Mouse (Mus musculus): Measurements from ENCODE around the gene Cep170. TPM values are rescaled to one million over a fixed set of nuclear protein-coding genes. Genes with fewer than 3 reads are reported as not detected.

Gene Cep170
- total and polyA plus RNA-seq, 2 experiments = 1.6 to 6.4 TPM

DNA sequence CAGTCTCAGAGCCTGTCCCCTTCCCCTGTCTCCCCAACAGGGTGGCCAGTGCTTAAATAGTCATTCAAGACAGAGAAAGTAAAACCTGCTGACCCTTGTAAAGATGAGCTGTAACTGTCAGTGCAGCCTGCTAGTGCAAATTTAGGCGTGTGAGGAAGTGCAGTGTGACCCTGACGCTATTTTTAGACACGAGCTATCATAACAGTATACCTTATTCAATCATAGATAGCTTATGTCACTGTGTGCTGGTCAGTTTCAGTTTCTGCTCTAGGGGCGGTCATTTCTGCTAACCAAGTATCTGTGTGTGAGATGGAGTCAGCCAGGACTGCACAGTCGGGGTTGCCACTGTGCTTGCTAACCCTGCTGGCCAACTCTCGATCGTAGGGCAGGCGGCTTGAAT lies 10.0 kb upstream of the Cep170 start:
- H3K27me3 ChIP-seq (ENCODE audit: control insufficient read depth, insufficient read depth, low read length) = no peaks in the 10 kb centered on the region
- no peak overlapping the region for H3K27ac ChIP-seq (replicated peaks; ENCODE audit: insufficient read depth, low read depth, low read length)
- H3K4me3 ChIP-seq (ENCODE audit: insufficient read depth, low read depth, low read length) = no peak overlapping the region
- no peaks in the 10 kb centered on the region for H3K36me3 ChIP-seq (ENCODE audit: control insufficient read depth, insufficient read depth, low read length)
- 72% methylated on average over 8 of the region's 8 CpGs for WGBS
- TF ChIP-seq POLR2A (IDR thresholded peaks at IDR 0.05; ENCODE audit: extremely low read depth, insufficient read depth, low read length) (no peak), CTCF (IDR thresholded peaks at IDR 0.05; ENCODE audit: low read depth, low read length) (no peak)
- peaks cover 17% of the 10 kb centered on the region for H3K4me1 ChIP-seq (ENCODE audit: control insufficient read depth, insufficient read depth, low read length)
- no peak overlapping the region for H3K9ac ChIP-seq (ENCODE audit: low read depth, low read length)
- H3K79me2 ChIP-seq (ENCODE audit: control insufficient read depth, insufficient read depth, low read length) = peaks cover 12% of the 10 kb centered on the region; the same call in 1 of the 2 replicates
- no peak for DNase-seq (ENCODE audit: extremely low read depth, low read depth, low spot score)

DNA sequence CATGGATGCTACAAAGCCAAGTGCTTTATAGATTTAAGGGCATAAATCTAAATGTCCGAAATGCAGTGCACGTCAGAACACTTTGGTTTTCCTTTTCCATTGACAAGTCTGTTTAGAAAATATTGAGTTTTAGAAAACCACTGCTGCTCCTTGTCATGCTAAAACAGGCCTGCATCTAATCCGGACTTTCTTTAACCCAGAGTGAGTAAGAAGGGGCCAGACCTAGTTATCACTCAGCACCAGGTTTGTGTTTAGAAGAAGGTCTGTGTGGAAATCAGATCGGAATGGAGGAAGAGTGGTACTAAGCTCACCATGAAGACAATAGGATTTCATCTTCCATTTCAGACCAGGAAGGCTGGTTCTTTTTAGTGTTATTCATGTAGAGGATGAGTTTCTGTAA lies 9.1 kb upstream of the Cep170 start:
- H3K27me3 ChIP-seq (ENCODE audit: control insufficient read depth, insufficient read depth, low read length) = no peaks in the 10 kb centered on the region
- DNase-seq (ENCODE audit: extremely low read depth, low read depth, low spot score) = no peak
- TF ChIP-seq POLR2A (IDR thresholded peaks at IDR 0.05; ENCODE audit: extremely low read depth, insufficient read depth, low read length) (no peak), CTCF (IDR thresholded peaks at IDR 0.05; ENCODE audit: low read depth, low read length) (no peak)
- peaks cover 25% of the 10 kb centered on the region for H3K4me1 ChIP-seq (ENCODE audit: control insufficient read depth, insufficient read depth, low read length)
- WGBS = 94% methylated on average over 4 of the region's 4 CpGs
- H3K9ac ChIP-seq (ENCODE audit: low read depth, low read length) = no peak overlapping the region
- H3K79me2 ChIP-seq (ENCODE audit: control insufficient read depth, insufficient read depth, low read length) = peaks cover 10% of the 10 kb centered on the region; the same call in 1 of the 2 replicates
- no peaks in the 10 kb centered on the region for H3K36me3 ChIP-seq (ENCODE audit: control insufficient read depth, insufficient read depth, low read length)
- no peak overlapping the region for H3K27ac ChIP-seq (replicated peaks; ENCODE audit: insufficient read depth, low read depth, low read length)
- H3K4me3 ChIP-seq (ENCODE audit: insufficient read depth, low read depth, low read length) = no peak overlapping the region

DNA sequence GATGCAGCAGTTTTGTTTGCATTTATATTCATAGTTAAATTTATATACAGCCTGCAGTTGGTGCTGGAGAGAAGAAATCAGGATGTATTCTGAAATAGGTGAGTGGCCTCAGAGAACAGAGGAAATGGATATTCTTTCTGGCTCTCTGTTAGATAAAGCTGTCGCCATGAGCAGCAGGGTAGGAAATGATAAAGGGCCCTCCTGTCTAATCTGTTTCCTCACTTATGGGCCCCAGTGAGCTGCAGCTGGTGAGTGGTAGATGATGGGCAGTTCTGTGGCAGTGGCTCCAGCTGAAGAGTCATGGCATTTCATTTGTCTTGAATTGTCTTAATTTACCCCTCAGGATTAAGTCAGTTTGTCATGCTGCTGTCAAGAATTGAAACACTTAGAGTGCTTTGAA lies 8.1 kb upstream of the Cep170 start:
- H3K9ac ChIP-seq (ENCODE audit: low read depth, low read length) = no peak overlapping the region
- no peaks in the 10 kb centered on the region for H3K27me3 ChIP-seq (ENCODE audit: control insufficient read depth, insufficient read depth, low read length)
- no peaks in the 10 kb centered on the region for H3K36me3 ChIP-seq (ENCODE audit: control insufficient read depth, insufficient read depth, low read length)
- no peak for TF ChIP-seq POLR2A (IDR thresholded peaks at IDR 0.05; ENCODE audit: extremely low read depth, insufficient read depth, low read length)
- TF ChIP-seq CTCF (IDR thresholded peaks at IDR 0.05; ENCODE audit: low read depth, low read length) = no peak
- peaks cover 27% of the 10 kb centered on the region for H3K4me1 ChIP-seq (ENCODE audit: control insufficient read depth, insufficient read depth, low read length)
- no peak overlapping the region for H3K27ac ChIP-seq (replicated peaks; ENCODE audit: insufficient read depth, low read depth, low read length)
- H3K79me2 ChIP-seq (ENCODE audit: control insufficient read depth, insufficient read depth, low read length) = peaks cover 8% of the 10 kb centered on the region; the same call in 1 of the 2 replicates
- WGBS = 79% methylated on average over 1 of the region's 1 CpGs
- no peak overlapping the region for H3K4me3 ChIP-seq (ENCODE audit: insufficient read depth, low read depth, low read length)
- DNase-seq (ENCODE audit: extremely low read depth, low read depth, low spot score) = no peak

DNA sequence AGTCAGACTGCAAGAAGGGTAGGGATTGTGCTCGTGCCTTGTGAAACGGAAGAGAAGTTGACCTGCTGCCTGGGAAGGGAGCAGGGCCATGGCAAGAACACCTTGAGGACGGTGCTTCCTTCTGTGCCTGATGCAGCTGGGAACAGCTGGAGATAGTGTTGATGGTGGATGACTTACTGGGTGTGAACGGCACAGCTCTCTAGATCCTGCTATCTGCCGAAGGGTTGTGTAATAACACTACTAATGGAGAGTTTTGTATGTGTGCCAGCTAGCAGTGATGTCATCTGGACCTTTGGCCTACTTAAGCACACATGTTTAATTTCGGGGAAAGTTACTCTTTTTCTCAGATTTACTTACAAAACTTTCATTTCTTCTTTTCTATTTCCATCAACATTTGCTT lies 4.9 kb upstream of the Cep170 start:
- H3K9ac ChIP-seq (ENCODE audit: low read depth, low read length) = peak overlapping the region; percentile 18
- DNase-seq (ENCODE audit: extremely low read depth, low read depth, low spot score) = peak; percentile 98
- no peaks in the 10 kb centered on the region for H3K36me3 ChIP-seq (ENCODE audit: control insufficient read depth, insufficient read depth, low read length)
- no peak overlapping the region for H3K4me3 ChIP-seq (ENCODE audit: insufficient read depth, low read depth, low read length)
- H3K27me3 ChIP-seq (ENCODE audit: control insufficient read depth, insufficient read depth, low read length) = no peaks in the 10 kb centered on the region
- peaks cover 19% of the 10 kb centered on the region for H3K4me1 ChIP-seq (ENCODE audit: control insufficient read depth, insufficient read depth, low read length)
- peaks cover 8% of the 10 kb centered on the region; the same call in 1 of the 2 replicates for H3K79me2 ChIP-seq (ENCODE audit: control insufficient read depth, insufficient read depth, low read length)
- H3K27ac ChIP-seq (replicated peaks; ENCODE audit: insufficient read depth, low read depth, low read length) = peak overlapping the region; percentile 66
- no peak for TF ChIP-seq POLR2A (IDR thresholded peaks at IDR 0.05; ENCODE audit: extremely low read depth, insufficient read depth, low read length)
- no peak for TF ChIP-seq CTCF (IDR thresholded peaks at IDR 0.05; ENCODE audit: low read depth, low read length)
- 4% methylated on average over 6 of the region's 6 CpGs for WGBS

DNA sequence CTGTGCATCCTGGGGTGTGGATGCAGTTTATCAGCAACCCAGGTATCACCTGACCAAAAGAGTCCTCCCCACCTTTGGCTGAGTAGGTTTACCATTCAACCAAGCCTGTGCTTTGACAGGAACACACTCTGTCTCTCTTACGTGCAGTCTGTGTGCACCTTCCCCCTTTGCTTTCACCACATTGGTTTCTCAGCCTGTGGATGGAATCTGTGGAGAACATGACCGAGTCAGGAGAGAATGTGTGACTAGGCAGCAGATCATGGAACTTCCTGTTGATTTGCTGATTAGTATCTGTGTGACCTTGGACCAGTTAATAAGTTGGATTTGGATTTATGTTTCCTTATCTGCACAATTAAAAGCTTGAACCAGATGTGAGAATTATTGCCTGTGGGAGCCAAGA lies 4.3 kb upstream of the Cep170 start:
- no peak for TF ChIP-seq CTCF (IDR thresholded peaks at IDR 0.05; ENCODE audit: low read depth, low read length)
- no peak for TF ChIP-seq POLR2A (IDR thresholded peaks at IDR 0.05; ENCODE audit: extremely low read depth, insufficient read depth, low read length)
- no peaks in the 10 kb centered on the region for H3K36me3 ChIP-seq (ENCODE audit: control insufficient read depth, insufficient read depth, low read length)
- H3K9ac ChIP-seq (ENCODE audit: low read depth, low read length) = no peak overlapping the region
- no peaks in the 10 kb centered on the region for H3K27me3 ChIP-seq (ENCODE audit: control insufficient read depth, insufficient read depth, low read length)
- peaks cover 8% of the 10 kb centered on the region; the same call in 1 of the 2 replicates for H3K79me2 ChIP-seq (ENCODE audit: control insufficient read depth, insufficient read depth, low read length)
- H3K4me1 ChIP-seq (ENCODE audit: control insufficient read depth, insufficient read depth, low read length) = peaks cover 19% of the 10 kb centered on the region
- peak overlapping the region; percentile 66 for H3K27ac ChIP-seq (replicated peaks; ENCODE audit: insufficient read depth, low read depth, low read length)
- DNase-seq (ENCODE audit: extremely low read depth, low read depth, low spot score) = peak; percentile 87
- WGBS = 8% methylated on average over 2 of the region's 2 CpGs
- H3K4me3 ChIP-seq (ENCODE audit: insufficient read depth, low read depth, low read length) = no peak overlapping the region

DNA sequence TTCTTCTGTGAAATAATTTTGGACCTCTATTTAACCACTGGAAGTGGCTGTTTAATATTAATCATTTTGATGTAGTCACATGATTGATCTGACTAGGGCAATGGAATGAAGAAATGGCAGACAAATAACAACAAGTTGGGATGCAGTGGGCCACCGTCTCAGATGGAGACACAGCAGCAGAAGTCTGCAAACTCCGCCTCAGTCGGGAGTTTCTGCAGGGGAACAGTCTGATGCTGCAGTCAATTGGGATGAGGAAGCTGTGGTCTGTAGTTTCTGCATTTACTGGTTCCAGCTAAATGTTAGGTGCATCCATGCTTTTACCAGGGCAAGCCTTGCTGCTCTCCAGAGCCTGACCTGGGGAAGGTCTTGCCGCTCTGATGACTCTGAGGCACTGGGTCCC lies 2.9 kb upstream of the Cep170 start:
- TF ChIP-seq CTCF (IDR thresholded peaks at IDR 0.05; ENCODE audit: low read depth, low read length) = no peak
- TF ChIP-seq POLR2A (IDR thresholded peaks at IDR 0.05; ENCODE audit: extremely low read depth, insufficient read depth, low read length) = no peak
- H3K79me2 ChIP-seq (ENCODE audit: control insufficient read depth, insufficient read depth, low read length) = peaks cover 8% of the 10 kb centered on the region; the same call in 1 of the 2 replicates
- 89% methylated on average over 4 of the region's 4 CpGs for WGBS
- no peaks in the 10 kb centered on the region for H3K27me3 ChIP-seq (ENCODE audit: control insufficient read depth, insufficient read depth, low read length)
- no peak overlapping the region for H3K27ac ChIP-seq (replicated peaks; ENCODE audit: insufficient read depth, low read depth, low read length)
- H3K4me1 ChIP-seq (ENCODE audit: control insufficient read depth, insufficient read depth, low read length) = peaks cover 19% of the 10 kb centered on the region
- H3K9ac ChIP-seq (ENCODE audit: low read depth, low read length) = no peak overlapping the region
- no peaks in the 10 kb centered on the region for H3K36me3 ChIP-seq (ENCODE audit: control insufficient read depth, insufficient read depth, low read length)
- no peak overlapping the region for H3K4me3 ChIP-seq (ENCODE audit: insufficient read depth, low read depth, low read length)
- no peak for DNase-seq (ENCODE audit: extremely low read depth, low read depth, low spot score)
